Mouse (Mus musculus): Measurements from ENCODE around the gene Mta3.

Gene Mta3

DNA sequence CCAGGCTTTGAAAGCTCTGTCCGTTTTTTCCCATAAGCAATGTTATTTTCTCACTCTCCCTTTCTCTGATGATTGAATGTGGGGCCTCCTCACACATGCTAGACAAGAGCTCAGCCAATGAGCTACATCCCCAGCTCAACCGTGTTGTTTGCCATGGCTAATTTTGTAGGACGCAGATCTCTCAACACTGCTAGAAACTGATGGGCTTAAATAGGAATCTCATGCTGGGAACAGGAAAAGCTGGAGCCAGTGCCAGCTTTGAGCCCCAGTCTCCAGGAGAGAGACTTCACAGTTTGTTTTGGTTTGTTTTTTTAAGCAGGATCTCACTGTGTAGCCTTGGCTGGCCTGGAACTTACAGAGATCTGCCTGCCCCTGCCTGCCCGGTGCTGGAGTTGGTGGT, 53.6 kb downstream of the Mta3 start:
- no peak for DNase-seq (ENCODE audit: low read depth, low spot score)

DNA sequence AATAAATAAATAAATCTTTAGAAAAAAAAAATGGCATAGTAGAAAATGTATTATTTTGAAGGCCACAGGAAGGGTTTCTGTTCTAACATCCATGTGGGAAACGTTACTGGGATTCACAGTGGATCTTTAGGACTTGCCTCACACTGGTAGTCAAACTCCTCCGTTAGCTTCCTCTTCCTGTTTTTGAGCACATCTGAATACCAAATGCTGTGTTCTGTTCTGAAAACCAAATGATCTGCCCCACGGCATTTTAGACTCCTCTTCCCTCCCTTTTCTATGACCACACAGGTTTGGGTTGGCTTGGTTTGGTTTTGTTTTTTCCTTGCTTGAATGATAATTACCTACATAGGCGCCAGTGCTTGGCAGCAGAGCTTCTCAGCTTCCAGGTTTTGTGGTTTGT, 58.6 kb downstream of the Mta3 start:
- DNase-seq (ENCODE audit: low read depth, low spot score): no peak

GRCm38 (mm10) chr17:83767064-83767463, 61.1 kb downstream of the Mta3 start:
- no peak for DNase-seq (ENCODE audit: low read depth, low spot score)

GRCm38 (mm10) chr17:83768309-83768708, 62.3 kb downstream of the Mta3 start:
- no peak for DNase-seq (ENCODE audit: low read depth, low spot score)

DNA sequence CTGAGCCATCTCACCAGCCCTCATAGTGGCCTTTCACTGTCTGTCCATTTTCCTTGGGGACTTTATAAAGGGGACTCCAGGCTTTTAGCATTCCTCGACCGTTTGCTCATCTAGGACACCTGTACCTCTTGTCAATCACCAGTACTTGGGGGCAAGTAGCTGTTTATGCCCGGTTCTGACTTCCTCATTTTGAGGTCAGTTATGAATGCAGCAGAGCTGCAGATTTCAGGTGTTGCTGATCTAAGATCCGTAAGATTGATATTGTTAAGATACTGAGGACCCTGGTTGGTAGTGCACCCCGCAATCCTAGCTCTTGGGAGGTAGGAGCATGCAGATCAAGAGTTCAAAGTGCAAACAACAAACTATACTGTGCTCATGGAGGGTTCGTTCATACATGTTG, 64.4 kb downstream of the Mta3 start:
- DNase-seq (ENCODE audit: low read depth, low spot score): no peak

DNA sequence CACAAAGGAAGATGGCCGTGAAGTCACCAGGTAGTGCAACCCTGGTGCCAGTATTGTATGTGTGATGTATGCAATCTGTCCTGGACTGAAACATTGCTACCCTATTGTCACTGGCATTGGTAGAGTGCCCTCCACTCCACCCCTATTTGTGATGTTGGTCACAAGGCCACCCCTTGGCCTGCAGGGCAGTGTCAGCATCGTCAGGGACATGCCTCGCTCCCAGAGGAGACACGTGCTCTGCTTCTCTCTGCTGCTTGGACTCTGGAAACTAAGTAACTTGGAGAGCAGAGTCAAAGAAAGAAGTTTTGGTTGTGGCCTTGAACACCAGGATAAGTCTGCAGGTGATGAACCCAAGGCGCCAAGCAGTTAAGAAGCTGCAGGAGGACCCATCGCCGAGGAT, 65.0 kb downstream of the Mta3 start:
- no peak for DNase-seq (ENCODE audit: low read depth, low spot score)

DNA sequence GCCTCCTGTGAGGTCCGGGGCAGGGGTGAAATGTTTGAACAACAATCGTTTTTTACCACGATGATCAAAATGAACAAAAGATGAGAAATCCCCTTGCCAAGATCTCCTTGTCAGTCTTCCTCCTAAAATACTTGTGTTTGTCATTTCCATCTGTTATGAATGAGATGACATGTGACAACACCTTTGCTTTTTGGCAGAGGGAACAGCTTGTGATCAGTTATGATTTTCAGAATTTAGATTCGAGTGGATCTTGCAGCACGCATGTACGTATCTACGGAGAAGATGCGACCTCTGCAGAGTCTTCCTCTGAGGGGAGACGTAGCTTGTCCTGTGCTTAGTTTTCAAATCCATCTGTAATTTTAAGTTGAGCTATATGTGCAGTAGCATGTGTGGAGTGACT, 66.1 kb downstream of the Mta3 start:
- DNase-seq (ENCODE audit: low read depth, low spot score): no peak

DNA sequence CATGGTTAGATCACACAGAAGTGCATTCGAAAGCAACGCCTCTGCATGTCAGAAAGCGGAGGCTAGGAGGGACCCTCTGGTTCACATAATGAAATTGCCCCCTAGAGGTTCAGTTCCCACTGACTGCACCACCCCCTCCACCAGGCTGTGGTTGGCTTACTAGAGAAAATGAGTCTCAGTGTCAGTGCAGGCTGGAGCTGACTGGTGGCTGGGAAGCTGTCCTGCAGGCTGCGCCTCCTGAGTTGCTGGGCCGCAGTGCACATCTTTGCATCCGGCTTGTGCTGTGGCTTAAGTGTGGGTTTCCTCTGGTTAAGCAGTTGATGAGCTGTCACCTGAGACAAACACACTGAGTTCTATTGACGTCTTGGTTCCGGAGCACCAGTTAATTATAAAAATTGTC, 66.7 kb downstream of the Mta3 start:
- peak; percentile 37 for DNase-seq (ENCODE audit: low read depth, low spot score)

- no peak for DNase-seq (ENCODE audit: low read depth, low spot score)
These were observed 71.0 kb downstream of the Mta3 start for GRCm38 (mm10) chr17:83776965-83777364.

- DNase-seq (ENCODE audit: low read depth, low spot score): no peak
These were observed 71.6 kb downstream of the Mta3 start for GRCm38 (mm10) chr17:83777462-83778051.

- no peak for DNase-seq (ENCODE audit: low read depth, low spot score)
These were observed 74.3 kb downstream of the Mta3 start for GRCm38 (mm10) chr17:83780228-83780627.

DNA sequence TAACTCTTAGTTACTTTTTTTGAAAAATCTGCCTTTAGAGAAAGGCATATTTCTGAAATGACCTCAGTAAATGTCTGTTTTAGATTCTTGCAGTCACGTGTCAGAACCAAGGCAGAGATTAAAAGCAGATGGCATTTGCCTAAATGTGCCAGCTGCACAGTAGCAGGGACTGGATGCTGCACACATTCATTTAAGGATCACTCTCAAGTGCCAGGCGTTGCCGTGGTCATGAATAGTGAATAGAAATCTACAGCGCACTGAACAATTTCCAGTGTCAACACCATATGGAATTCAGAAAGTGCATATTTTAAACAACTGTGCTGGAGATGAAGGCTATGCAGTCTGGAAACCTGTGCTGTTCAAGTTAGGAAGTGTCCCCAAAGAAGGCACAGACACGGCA, 76.8 kb downstream of the Mta3 start:
- no peak for DNase-seq (ENCODE audit: low read depth, low spot score)

DNA sequence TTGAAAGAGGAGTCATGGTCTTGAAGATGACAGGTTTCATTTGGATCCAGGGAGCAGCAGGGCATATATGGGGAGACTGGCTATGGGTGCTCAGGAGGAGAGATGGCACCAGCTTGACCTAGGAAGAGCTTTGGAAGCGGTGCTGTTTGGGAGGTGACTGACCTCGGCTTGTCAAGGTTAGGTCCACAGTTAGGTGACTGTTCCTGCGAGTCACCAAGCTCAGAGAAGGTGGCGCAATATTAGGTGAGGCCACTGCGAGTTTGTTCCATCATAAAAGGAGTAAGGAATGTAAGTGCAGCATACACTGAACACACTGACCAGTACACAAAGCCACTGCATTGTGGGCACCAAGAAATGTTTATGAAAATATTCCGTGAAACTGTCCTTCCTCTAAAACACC, 80.5 kb downstream of the Mta3 start:
- no peak for DNase-seq (ENCODE audit: low read depth, low spot score)

GRCm38 (mm10) chr17:83790158-83790557, 84.2 kb downstream of the Mta3 start:
- DNase-seq (ENCODE audit: low read depth, low spot score): no peak

- no peak for DNase-seq (ENCODE audit: low read depth, low spot score)
These were observed 86.4 kb downstream of the Mta3 start for GRCm38 (mm10) chr17:83792388-83792787.

DNA sequence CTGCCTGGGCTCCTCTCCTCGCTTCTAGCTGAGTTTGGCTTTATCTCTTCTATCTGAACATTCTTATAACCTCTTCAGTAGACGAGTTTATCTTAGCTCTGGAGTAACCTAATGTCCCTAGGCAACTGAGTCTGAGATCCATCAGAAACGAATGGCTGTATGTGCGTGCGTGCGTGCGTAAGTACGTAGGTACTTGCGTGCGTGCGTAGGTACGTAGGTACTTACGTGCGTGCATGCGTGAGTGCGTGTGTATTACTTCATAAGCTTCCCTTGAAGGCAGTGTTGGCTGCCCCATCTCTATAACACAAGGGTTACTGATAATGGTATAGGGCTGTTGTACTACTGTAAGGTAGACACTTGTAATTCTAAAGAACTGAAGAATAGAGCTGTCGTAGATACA, 89.2 kb downstream of the Mta3 start:
- no peak for DNase-seq (ENCODE audit: low read depth, low spot score)

GRCm38 (mm10) chr17:83799506-83800050, 93.6 kb downstream of the Mta3 start:
- no peak for DNase-seq (ENCODE audit: low read depth, low spot score)

GRCm38 (mm10) chr17:83803987-83804386, 98.0 kb downstream of the Mta3 start:
- no peak for DNase-seq (ENCODE audit: low read depth, low spot score)

GRCm38 (mm10) chr17:83805078-83805477, 99.1 kb downstream of the Mta3 start:
- DNase-seq (ENCODE audit: low read depth, low spot score): no peak

DNA sequence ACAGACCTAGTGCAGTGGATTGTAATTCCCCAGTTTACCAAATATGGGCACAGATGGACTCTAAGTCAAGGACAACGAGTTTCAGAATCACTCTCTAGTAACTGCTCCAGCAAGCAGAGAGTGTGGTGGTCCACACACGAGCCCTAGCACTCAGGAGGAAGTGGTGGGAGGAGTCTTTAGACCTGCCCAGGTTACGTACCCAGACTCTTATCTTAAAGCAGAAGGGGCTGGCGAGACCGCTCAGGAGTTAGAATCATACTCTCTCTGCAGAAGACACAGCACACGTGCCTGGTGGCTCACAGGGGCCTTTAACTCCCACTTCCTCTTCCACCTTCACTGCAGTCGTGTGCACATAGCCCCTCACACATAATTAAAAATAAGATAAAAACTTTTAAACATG, 101.4 kb downstream of the Mta3 start:
- DNase-seq (ENCODE audit: low read depth, low spot score): no peak

DNA sequence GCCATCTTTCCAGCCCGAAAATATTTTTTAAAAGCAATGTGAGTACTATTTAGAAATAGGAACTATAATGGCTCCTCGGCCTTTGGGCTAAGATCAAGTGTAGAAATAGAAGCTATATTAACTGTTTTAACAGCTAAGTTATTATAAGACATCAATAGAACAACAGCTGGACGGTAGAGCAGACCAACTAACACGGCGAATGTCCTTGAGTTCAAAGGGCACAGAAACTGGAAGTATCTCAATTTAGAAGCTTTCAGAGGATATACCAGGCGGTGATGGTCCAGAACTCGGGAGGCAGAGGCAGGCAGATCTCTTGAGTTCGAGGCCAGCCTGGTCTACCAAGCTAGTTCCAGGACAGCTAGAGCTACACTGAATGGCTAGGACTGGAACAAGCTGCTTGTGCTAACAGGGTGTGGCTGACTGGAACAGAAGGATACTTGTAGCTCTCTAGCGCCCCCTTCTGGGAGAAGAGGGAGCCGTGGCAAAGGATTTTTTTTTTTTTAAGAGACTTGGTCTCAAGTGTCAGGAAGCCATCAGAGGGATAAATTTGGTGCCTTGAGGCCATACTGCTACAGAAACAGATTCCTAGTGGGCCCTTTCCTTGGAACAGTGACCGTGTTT, 101.9 kb downstream of the Mta3 start:
- peak; percentile 70 for DNase-seq (ENCODE audit: low read depth, low spot score)

GRCm38 (mm10) chr17:83808476-83809098, 102.6 kb downstream of the Mta3 start:
- DNase-seq (ENCODE audit: low read depth, low spot score): no peak

DNA sequence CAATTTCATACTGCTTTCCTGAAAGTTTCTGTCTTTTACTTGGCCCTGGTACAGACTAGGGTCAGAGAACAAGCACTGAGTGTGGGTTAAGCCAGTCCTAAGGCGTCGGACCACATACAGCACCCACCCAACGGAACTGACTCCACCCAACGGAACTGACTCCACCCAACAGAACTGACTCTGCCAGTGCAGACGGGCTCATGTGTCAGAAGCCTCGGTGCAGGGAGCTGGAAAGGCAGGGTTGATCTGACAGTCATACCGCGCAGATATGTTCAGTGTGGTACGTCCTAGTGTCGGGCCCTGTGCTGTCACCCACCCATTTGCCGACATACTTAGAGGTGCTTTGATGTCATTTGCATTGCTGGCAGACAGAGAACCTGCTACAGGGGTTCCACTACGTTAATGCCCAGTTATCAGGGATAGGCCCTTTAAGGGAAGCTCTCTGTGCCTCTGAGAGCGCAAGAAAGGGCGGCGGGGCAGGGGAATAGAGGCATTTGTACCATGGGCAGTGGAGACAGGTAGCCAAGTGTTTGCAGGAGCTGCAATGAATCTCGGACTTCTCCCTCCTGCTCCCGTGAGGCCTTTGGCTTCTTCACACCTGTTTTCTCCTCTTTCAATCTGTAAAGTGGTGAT, 103.3 kb downstream of the Mta3 start:
- no peak for DNase-seq (ENCODE audit: low read depth, low spot score)

All from mesoderm, embryonic 11.5 days (tissue).